Mouse (Mus musculus): Measurements from ENCODE around the gene Atp13a3. TPM values are rescaled to one million over a fixed set of nuclear protein-coding genes. Genes with fewer than 3 reads are reported as not detected.
"Not testable (repeated sequence)": the region's sequence is repeated elsewhere in the genome, so short reads cannot be mapped to it uniquely, and the experiment has no call there.

Gene Atp13a3
- 12.5 and 13.0 TPM in 2 replicates for polyA plus RNA-seq (2014; fragmentation: Nextera tagmentation; extraction: Ambion mirVana)

GRCm38 (mm10) chr16:30405925-30406670, at the start of gene Atp13a3:
TSS of gene Atp13a3 (minus strand) at chr16:30405975.
- Histone ChIP-seq H3K4me1 (ENCODE audit: control insufficient read depth, insufficient read depth, low read length) (no peaks in the 10 kb centered on the region), H3K27ac (ENCODE audit: low read depth, low read length) (no peak within 1 kb of the TSS), H3K36me3 (ENCODE audit: control insufficient read depth, insufficient read depth, low read length) (no peaks in the 10 kb centered on the region), H3K4me3 (ENCODE audit: low read depth, low read length) (no peak within 1 kb of the TSS), H3K4me2 (ENCODE audit: low read depth) (no peak within 1 kb of the TSS), H3K9me3 (ENCODE audit: control insufficient read depth, low read length) (no peaks in the 10 kb centered on the region), H3K27me3 (ENCODE audit: control insufficient read depth, insufficient read depth, low read length) (no peaks in the 10 kb centered on the region), H3K9ac (ENCODE audit: low read length) (no peak within 1 kb of the TSS)
- WGBS = 78% methylated on average over 11 of the region's 11 CpGs
- ATAC-seq (ENCODE audit: insufficient read depth, low FRiP score, low TSS enrichment) (no peak), DNase-seq (ENCODE audit: low spot score) (no peak)

DNA sequence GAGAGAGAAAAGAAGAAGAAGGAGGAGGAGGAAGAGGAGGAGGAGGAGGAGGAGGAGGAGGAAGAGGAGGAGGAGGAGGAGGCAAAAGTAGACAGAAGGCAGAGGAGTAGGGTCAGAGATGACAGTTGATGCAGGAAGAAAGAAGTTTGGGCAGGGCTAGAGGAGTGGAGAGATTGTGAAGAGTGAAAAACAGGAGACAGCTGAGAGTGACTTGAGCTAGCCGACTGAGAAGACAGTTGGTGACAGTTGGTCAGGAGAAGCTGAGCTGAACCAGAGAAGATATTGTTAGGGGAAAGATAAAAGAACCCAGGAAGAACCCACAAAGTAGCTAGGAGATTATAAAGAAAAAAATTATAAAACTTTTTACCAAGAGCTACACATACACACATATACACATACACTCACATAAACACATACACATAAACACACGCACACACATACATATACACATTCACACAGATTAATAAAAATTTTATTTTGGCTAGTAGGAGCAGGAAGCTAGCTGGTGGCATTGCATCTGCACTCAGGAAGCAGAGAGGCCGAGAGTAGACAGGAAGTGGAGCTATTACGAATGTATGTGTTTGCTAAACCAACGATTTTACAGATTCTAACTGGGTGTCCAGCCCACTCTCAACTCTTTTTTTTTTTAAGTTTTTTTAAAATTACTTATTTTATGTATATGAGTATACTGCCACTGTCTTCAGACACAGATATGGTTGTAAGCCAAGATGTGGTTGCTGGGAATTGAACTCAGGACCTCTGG, 47.6 kb upstream of the Atp13a3 start:
- H3K4me1 ChIP-seq (ENCODE audit: control insufficient read depth, insufficient read depth, low read length) = no peaks in the 10 kb centered on the region
- ATAC-seq (ENCODE audit: insufficient read depth, low FRiP score, low TSS enrichment) (no peak), DNase-seq (ENCODE audit: low spot score) (no peak)
- H3K9ac ChIP-seq (ENCODE audit: low read length) = no peak overlapping the region
- H3K27ac ChIP-seq (ENCODE audit: low read depth, low read length) = no peak overlapping the region
- 87% methylated on average over 5 of the region's 5 CpGs for WGBS
- no peak overlapping the region for H3K4me2 ChIP-seq (ENCODE audit: low read depth)
- no peak overlapping the region for H3K4me3 ChIP-seq (ENCODE audit: low read depth, low read length)
- H3K9me3 ChIP-seq (ENCODE audit: control insufficient read depth, low read length) = no peaks in the 10 kb centered on the region
- H3K27me3 ChIP-seq (ENCODE audit: control insufficient read depth, insufficient read depth, low read length) = no peaks in the 10 kb centered on the region
- no peaks in the 10 kb centered on the region for H3K36me3 ChIP-seq (ENCODE audit: control insufficient read depth, insufficient read depth, low read length)

GRCm38 (mm10) chr16:30451174-30451573, 45.4 kb upstream of the Atp13a3 start:
- not testable (repeated sequence) for ATAC-seq (ENCODE audit: insufficient read depth, low FRiP score, low TSS enrichment); H3K4me1 ChIP-seq (ENCODE audit: control insufficient read depth, insufficient read depth, low read length); H3K4me2 ChIP-seq (ENCODE audit: low read depth); H3K9me3 ChIP-seq (ENCODE audit: control insufficient read depth, low read length); H3K9ac ChIP-seq (ENCODE audit: low read length); H3K4me3 ChIP-seq (ENCODE audit: low read depth, low read length); H3K36me3 ChIP-seq (ENCODE audit: control insufficient read depth, insufficient read depth, low read length); H3K27ac ChIP-seq (ENCODE audit: low read depth, low read length); H3K27me3 ChIP-seq (ENCODE audit: control insufficient read depth, insufficient read depth, low read length); DNase-seq (ENCODE audit: low spot score)
- 100% methylated on average over 2 of the region's 2 CpGs for WGBS

GRCm38 (mm10) chr16:30449017-30449416, 43.2 kb upstream of the Atp13a3 start:
- no peaks in the 10 kb centered on the region for H3K27me3 ChIP-seq (ENCODE audit: control insufficient read depth, insufficient read depth, low read length)
- H3K9me3 ChIP-seq (ENCODE audit: control insufficient read depth, low read length) = no peaks in the 10 kb centered on the region
- no peak overlapping the region for H3K4me3 ChIP-seq (ENCODE audit: low read depth, low read length)
- DNase-seq (ENCODE audit: low spot score) = no peak
- WGBS = 100% methylated on average over 1 of the region's 1 CpGs
- H3K4me2 ChIP-seq (ENCODE audit: low read depth) = no peak overlapping the region
- no peak overlapping the region for H3K27ac ChIP-seq (ENCODE audit: low read depth, low read length)
- H3K4me1 ChIP-seq (ENCODE audit: control insufficient read depth, insufficient read depth, low read length) = no peaks in the 10 kb centered on the region
- no peak overlapping the region for H3K9ac ChIP-seq (ENCODE audit: low read length)
- ATAC-seq (ENCODE audit: insufficient read depth, low FRiP score, low TSS enrichment) = no peak
- no peaks in the 10 kb centered on the region for H3K36me3 ChIP-seq (ENCODE audit: control insufficient read depth, insufficient read depth, low read length)

DNA sequence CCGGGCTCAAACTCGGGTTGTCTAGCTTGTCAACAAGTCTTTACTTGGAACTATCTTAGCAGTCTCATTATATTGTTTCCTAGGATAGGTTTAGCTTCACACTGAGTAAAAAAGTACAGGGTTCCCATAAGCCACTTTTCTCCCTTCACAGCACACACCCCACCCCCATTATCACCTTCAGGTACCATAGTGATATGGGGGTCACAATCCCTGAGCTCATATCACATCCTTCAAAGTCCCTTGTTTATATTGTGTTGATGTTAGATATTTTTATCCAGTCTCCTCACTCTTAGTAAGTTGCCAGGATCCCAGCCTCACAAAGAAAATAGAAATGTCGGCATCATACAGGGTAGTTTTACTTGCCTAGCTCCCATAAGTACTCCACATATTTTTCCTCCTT, 42.4 kb upstream of the Atp13a3 start:
- no peak overlapping the region for H3K27ac ChIP-seq (ENCODE audit: low read depth, low read length)
- H3K4me3 ChIP-seq (ENCODE audit: low read depth, low read length) = no peak overlapping the region
- H3K9me3 ChIP-seq (ENCODE audit: control insufficient read depth, low read length) = no peaks in the 10 kb centered on the region
- no peak for ATAC-seq (ENCODE audit: insufficient read depth, low FRiP score, low TSS enrichment)
- no peak overlapping the region for H3K9ac ChIP-seq (ENCODE audit: low read length)
- H3K27me3 ChIP-seq (ENCODE audit: control insufficient read depth, insufficient read depth, low read length) = no peaks in the 10 kb centered on the region
- no peak overlapping the region for H3K4me2 ChIP-seq (ENCODE audit: low read depth)
- 84% methylated on average over 3 of the region's 3 CpGs for WGBS
- H3K36me3 ChIP-seq (ENCODE audit: control insufficient read depth, insufficient read depth, low read length) = no peaks in the 10 kb centered on the region
- H3K4me1 ChIP-seq (ENCODE audit: control insufficient read depth, insufficient read depth, low read length) = no peaks in the 10 kb centered on the region
- DNase-seq (ENCODE audit: low spot score) = no peak

- no peaks in the 10 kb centered on the region for H3K27me3 ChIP-seq (ENCODE audit: control insufficient read depth, insufficient read depth, low read length)
- no peak overlapping the region for H3K4me2 ChIP-seq (ENCODE audit: low read depth)
- no peak overlapping the region for H3K9ac ChIP-seq (ENCODE audit: low read length)
- H3K36me3 ChIP-seq (ENCODE audit: control insufficient read depth, insufficient read depth, low read length) = no peaks in the 10 kb centered on the region
- 75% methylated on average over 4 of the region's 4 CpGs for WGBS
- H3K27ac ChIP-seq (ENCODE audit: low read depth, low read length) = no peak overlapping the region
- H3K4me1 ChIP-seq (ENCODE audit: control insufficient read depth, insufficient read depth, low read length) = no peaks in the 10 kb centered on the region
- DNase-seq (ENCODE audit: low spot score) (no peak), ATAC-seq (ENCODE audit: insufficient read depth, low FRiP score, low TSS enrichment) (no peak)
- no peak overlapping the region for H3K4me3 ChIP-seq (ENCODE audit: low read depth, low read length)
- H3K9me3 ChIP-seq (ENCODE audit: control insufficient read depth, low read length) = no peaks in the 10 kb centered on the region
Measured at GRCm38 (mm10) chr16:30447642-30448041, 41.9 kb upstream of the Atp13a3 start.

DNA sequence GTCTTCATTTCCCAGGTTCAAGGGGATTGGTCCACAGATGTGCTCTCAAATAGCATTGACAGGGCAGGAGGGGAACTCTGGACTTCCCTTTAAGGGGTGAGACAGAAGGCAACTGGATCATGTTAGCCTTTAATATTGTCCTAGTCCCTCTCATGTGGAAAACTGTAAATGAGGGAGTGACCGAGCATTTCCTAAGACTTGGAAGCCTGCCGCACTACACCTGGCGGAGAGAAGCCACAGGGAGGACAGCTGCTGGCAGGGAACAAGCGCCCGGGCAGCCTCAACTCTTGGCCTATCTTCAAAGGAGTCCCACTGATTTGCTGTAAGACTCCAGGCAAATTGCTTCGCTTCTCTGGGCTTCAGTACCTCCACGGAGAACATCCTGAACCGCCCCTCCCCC, 37.6 kb upstream of the Atp13a3 start:
- Histone ChIP-seq H3K9ac (ENCODE audit: low read length) (no peak overlapping the region), H3K27me3 (ENCODE audit: control insufficient read depth, insufficient read depth, low read length) (no peaks in the 10 kb centered on the region), H3K27ac (ENCODE audit: low read depth, low read length) (no peak overlapping the region), H3K4me2 (ENCODE audit: low read depth) (no peak overlapping the region), H3K4me3 (ENCODE audit: low read depth, low read length) (no peak overlapping the region), H3K9me3 (ENCODE audit: control insufficient read depth, low read length) (no peaks in the 10 kb centered on the region), H3K4me1 (ENCODE audit: control insufficient read depth, insufficient read depth, low read length) (no peaks in the 10 kb centered on the region), H3K36me3 (ENCODE audit: control insufficient read depth, insufficient read depth, low read length) (no peaks in the 10 kb centered on the region)
- DNase-seq (ENCODE audit: low spot score) = no peak
- WGBS = 56% methylated on average over 8 of the region's 8 CpGs
- ATAC-seq (ENCODE audit: insufficient read depth, low FRiP score, low TSS enrichment) = no peak

GRCm38 (mm10) chr16:30442451-30442850, 36.7 kb upstream of the Atp13a3 start:
- no peaks in the 10 kb centered on the region for H3K36me3 ChIP-seq (ENCODE audit: control insufficient read depth, insufficient read depth, low read length)
- no peak overlapping the region for H3K9ac ChIP-seq (ENCODE audit: low read length)
- no peak overlapping the region for H3K27ac ChIP-seq (ENCODE audit: low read depth, low read length)
- H3K4me1 ChIP-seq (ENCODE audit: control insufficient read depth, insufficient read depth, low read length) = no peaks in the 10 kb centered on the region
- no peak for DNase-seq (ENCODE audit: low spot score)
- H3K27me3 ChIP-seq (ENCODE audit: control insufficient read depth, insufficient read depth, low read length) = no peaks in the 10 kb centered on the region
- H3K9me3 ChIP-seq (ENCODE audit: control insufficient read depth, low read length) = no peaks in the 10 kb centered on the region
- ATAC-seq (ENCODE audit: insufficient read depth, low FRiP score, low TSS enrichment) = no peak
- no peak overlapping the region for H3K4me3 ChIP-seq (ENCODE audit: low read depth, low read length)
- WGBS = 90% methylated on average over 2 of the region's 2 CpGs
- no peak overlapping the region for H3K4me2 ChIP-seq (ENCODE audit: low read depth)

DNA sequence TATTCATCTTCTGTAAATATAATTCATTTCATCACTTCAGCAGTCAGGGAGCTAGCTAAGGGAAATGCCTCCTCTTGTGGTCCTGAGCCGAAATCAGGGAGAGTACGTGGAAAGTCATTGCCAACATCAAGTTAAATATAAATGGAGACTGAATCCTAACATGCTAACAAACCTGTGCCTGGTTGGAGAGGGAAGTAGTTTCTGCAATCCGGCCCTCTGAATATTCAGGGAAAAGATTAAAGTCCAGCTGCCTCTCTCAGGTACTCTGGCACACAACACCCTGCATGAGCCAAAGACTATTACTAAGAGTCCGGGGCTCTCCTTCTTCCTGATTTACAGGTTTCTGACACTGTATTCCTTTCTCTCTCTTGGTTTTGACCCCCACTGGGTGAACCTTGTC, 35.6 kb upstream of the Atp13a3 start:
- ATAC-seq (ENCODE audit: insufficient read depth, low FRiP score, low TSS enrichment) = no peak
- Histone ChIP-seq H3K27ac (ENCODE audit: low read depth, low read length) (no peak overlapping the region), H3K36me3 (ENCODE audit: control insufficient read depth, insufficient read depth, low read length) (no peaks in the 10 kb centered on the region), H3K4me2 (ENCODE audit: low read depth) (no peak overlapping the region), H3K4me3 (ENCODE audit: low read depth, low read length) (no peak overlapping the region), H3K9me3 (ENCODE audit: control insufficient read depth, low read length) (no peaks in the 10 kb centered on the region), H3K27me3 (ENCODE audit: control insufficient read depth, insufficient read depth, low read length) (no peaks in the 10 kb centered on the region), H3K4me1 (ENCODE audit: control insufficient read depth, insufficient read depth, low read length) (no peaks in the 10 kb centered on the region), H3K9ac (ENCODE audit: low read length) (no peak overlapping the region)
- no peak for DNase-seq (ENCODE audit: low spot score)
- WGBS = 87% methylated on average over 4 of the region's 4 CpGs
